Mouse (Mus musculus): ENCODE data around the gene Metrnl. TPM values are rescaled to one million over a fixed set of nuclear protein-coding genes. Genes with fewer than 3 reads are reported as not detected.
A peak's percentile ranks its signal among the peaks of the same experiment; 100 is the strongest.

The Metrnl gene
- polyA plus RNA-seq (2014; fragmentation: Nextera tagmentation; extraction: Ambion mirVana), result 6.0 and 7.0 TPM in 2 replicates

- Histone ChIP-seq H3K4me2 (peak within 1 kb of the TSS; percentile 98), H3K4me1 (ENCODE audit: control insufficient read depth, insufficient read depth, low read length) (peaks cover 6% of the 10 kb centered on the region; the same call in 1 of the 2 replicates), H3K36me3 (ENCODE audit: control insufficient read depth, insufficient read depth, low read length) (no peaks in the 10 kb centered on the region), H3K27me3 (ENCODE audit: control insufficient read depth, insufficient read depth, low read length) (peaks cover 17% of the 10 kb centered on the region), H3K27ac (ENCODE audit: low read depth, low read length) (no peak within 1 kb of the TSS), H3K9me3 (replicated peaks; ENCODE audit: control insufficient read depth, low read length) (no peaks in the 10 kb centered on the region), H3K9ac (ENCODE audit: low read depth, low read length) (peak within 1 kb of the TSS; percentile 74), H3K4me3 (ENCODE audit: low read depth, low read length) (peak within 1 kb of the TSS; percentile 72)
- 75% methylated on average over 5 of the region's 5 CpGs for whole genome bisulfite sequencing (ENCODE audit: insufficient replicate concordance)
- no peak for ATAC-seq (replicated peaks; ENCODE audit: insufficient number of reproducible peaks, low FRiP score, low TSS enrichment)
These were observed at the start of gene Metrnl for GRCm38 (mm10) chr11:121701244-121701643. Gene Metrnl, plus strand, starts transcription at chr11:121701544.

- no peaks in the 10 kb centered on the region for H3K9me3 ChIP-seq (replicated peaks; ENCODE audit: control insufficient read depth, low read length)
- H3K36me3 ChIP-seq (ENCODE audit: control insufficient read depth, insufficient read depth, low read length), result no peaks in the 10 kb centered on the region
- ATAC-seq (replicated peaks; ENCODE audit: insufficient number of reproducible peaks, low FRiP score, low TSS enrichment), result no peak
- no peak overlapping the region for H3K4me2 ChIP-seq
- no peak overlapping the region for H3K9ac ChIP-seq (ENCODE audit: low read depth, low read length)
- no peaks in the 10 kb centered on the region for H3K27me3 ChIP-seq (ENCODE audit: control insufficient read depth, insufficient read depth, low read length)
- H3K4me1 ChIP-seq (ENCODE audit: control insufficient read depth, insufficient read depth, low read length), result no peaks in the 10 kb centered on the region
- 86% methylated on average over 9 of the region's 9 CpGs for WGBS (ENCODE audit: insufficient replicate concordance)
- H3K27ac ChIP-seq (ENCODE audit: low read depth, low read length), result no peak overlapping the region
- no peak overlapping the region for H3K4me3 ChIP-seq (ENCODE audit: low read depth, low read length)
These were observed 49.8 kb upstream of the Metrnl start for GRCm38 (mm10) chr11:121651556-121651955.

GRCm38 (mm10) chr11:121651983-121652382, 49.4 kb upstream of the Metrnl start:
- H3K27me3 ChIP-seq (ENCODE audit: control insufficient read depth, insufficient read depth, low read length), result no peaks in the 10 kb centered on the region
- 94% methylated on average over 5 of the region's 5 CpGs for whole genome bisulfite sequencing (ENCODE audit: insufficient replicate concordance)
- no peaks in the 10 kb centered on the region for H3K36me3 ChIP-seq (ENCODE audit: control insufficient read depth, insufficient read depth, low read length)
- H3K4me3 ChIP-seq (ENCODE audit: low read depth, low read length), result no peak overlapping the region
- no peak for ATAC-seq (replicated peaks; ENCODE audit: insufficient number of reproducible peaks, low FRiP score, low TSS enrichment)
- no peak overlapping the region for H3K4me2 ChIP-seq
- H3K27ac ChIP-seq (ENCODE audit: low read depth, low read length), result no peak overlapping the region
- no peak overlapping the region for H3K9ac ChIP-seq (ENCODE audit: low read depth, low read length)
- H3K4me1 ChIP-seq (ENCODE audit: control insufficient read depth, insufficient read depth, low read length), result no peaks in the 10 kb centered on the region
- H3K9me3 ChIP-seq (replicated peaks; ENCODE audit: control insufficient read depth, low read length), result no peaks in the 10 kb centered on the region

- H3K4me2 ChIP-seq, result no peak overlapping the region
- 61% methylated on average over 10 of the region's 10 CpGs for WGBS (ENCODE audit: insufficient replicate concordance)
- H3K4me3 ChIP-seq (ENCODE audit: low read depth, low read length), result no peak overlapping the region
These were observed 48.6 kb upstream of the Metrnl start for GRCm38 (mm10) chr11:121652547-121653305.

GRCm38 (mm10) chr11:121653631-121654030, 47.7 kb upstream of the Metrnl start:
- no peak overlapping the region for H3K9ac ChIP-seq (ENCODE audit: low read depth, low read length)
- H3K36me3 ChIP-seq (ENCODE audit: control insufficient read depth, insufficient read depth, low read length), result no peaks in the 10 kb centered on the region
- no peaks in the 10 kb centered on the region for H3K27me3 ChIP-seq (ENCODE audit: control insufficient read depth, insufficient read depth, low read length)
- H3K4me2 ChIP-seq, result no peak overlapping the region
- no peak overlapping the region for H3K27ac ChIP-seq (ENCODE audit: low read depth, low read length)
- WGBS (ENCODE audit: insufficient replicate concordance), result 86% methylated on average over 4 of the region's 4 CpGs
- H3K4me1 ChIP-seq (ENCODE audit: control insufficient read depth, insufficient read depth, low read length), result no peaks in the 10 kb centered on the region
- H3K4me3 ChIP-seq (ENCODE audit: low read depth, low read length), result no peak overlapping the region
- no peaks in the 10 kb centered on the region for H3K9me3 ChIP-seq (replicated peaks; ENCODE audit: control insufficient read depth, low read length)
- no peak for ATAC-seq (replicated peaks; ENCODE audit: insufficient number of reproducible peaks, low FRiP score, low TSS enrichment)

More at GRCm38 (mm10) chr11:121652547-121653305, 48.6 kb upstream of the Metrnl start:
- Histone ChIP-seq H3K9ac (ENCODE audit: low read depth, low read length) (no peak overlapping the region), H3K9me3 (replicated peaks; ENCODE audit: control insufficient read depth, low read length) (no peaks in the 10 kb centered on the region), H3K4me1 (ENCODE audit: control insufficient read depth, insufficient read depth, low read length) (no peaks in the 10 kb centered on the region), H3K27me3 (ENCODE audit: control insufficient read depth, insufficient read depth, low read length) (no peaks in the 10 kb centered on the region), H3K36me3 (ENCODE audit: control insufficient read depth, insufficient read depth, low read length) (no peaks in the 10 kb centered on the region), H3K27ac (ENCODE audit: low read depth, low read length) (no peak overlapping the region)
- no peak for ATAC-seq (replicated peaks; ENCODE audit: insufficient number of reproducible peaks, low FRiP score, low TSS enrichment)

GRCm38 (mm10) chr11:121654406-121654945, 46.9 kb upstream of the Metrnl start:
- Histone ChIP-seq H3K36me3 (ENCODE audit: control insufficient read depth, insufficient read depth, low read length) (no peaks in the 10 kb centered on the region), H3K4me3 (ENCODE audit: low read depth, low read length) (no peak overlapping the region), H3K9ac (ENCODE audit: low read depth, low read length) (no peak overlapping the region), H3K4me2 (no peak overlapping the region), H3K4me1 (ENCODE audit: control insufficient read depth, insufficient read depth, low read length) (no peaks in the 10 kb centered on the region), H3K27ac (ENCODE audit: low read depth, low read length) (no peak overlapping the region), H3K9me3 (replicated peaks; ENCODE audit: control insufficient read depth, low read length) (no peaks in the 10 kb centered on the region), H3K27me3 (ENCODE audit: control insufficient read depth, insufficient read depth, low read length) (no peaks in the 10 kb centered on the region)
- 74% methylated on average over 9 of the region's 9 CpGs for WGBS (ENCODE audit: insufficient replicate concordance)
- no peak for ATAC-seq (replicated peaks; ENCODE audit: insufficient number of reproducible peaks, low FRiP score, low TSS enrichment)

GRCm38 (mm10) chr11:121655166-121655806, 46.1 kb upstream of the Metrnl start:
- Histone ChIP-seq H3K4me1 (ENCODE audit: control insufficient read depth, insufficient read depth, low read length) (no peaks in the 10 kb centered on the region), H3K9me3 (replicated peaks; ENCODE audit: control insufficient read depth, low read length) (no peaks in the 10 kb centered on the region), H3K27me3 (ENCODE audit: control insufficient read depth, insufficient read depth, low read length) (no peaks in the 10 kb centered on the region), H3K4me3 (ENCODE audit: low read depth, low read length) (no peak overlapping the region), H3K36me3 (ENCODE audit: control insufficient read depth, insufficient read depth, low read length) (peaks cover 3% of the 10 kb centered on the region; the same call in 1 of the 2 replicates), H3K9ac (ENCODE audit: low read depth, low read length) (no peak overlapping the region), H3K4me2 (no peak overlapping the region), H3K27ac (ENCODE audit: low read depth, low read length) (no peak overlapping the region)
- no peak for ATAC-seq (replicated peaks; ENCODE audit: insufficient number of reproducible peaks, low FRiP score, low TSS enrichment)
- 59% methylated on average over 6 of the region's 6 CpGs for WGBS (ENCODE audit: insufficient replicate concordance)

GRCm38 (mm10) chr11:121655807-121656511, 45.4 kb upstream of the Metrnl start:
- Histone ChIP-seq H3K36me3 (ENCODE audit: control insufficient read depth, insufficient read depth, low read length) (peaks cover 3% of the 10 kb centered on the region; the same call in 1 of the 2 replicates), H3K4me1 (ENCODE audit: control insufficient read depth, insufficient read depth, low read length) (no peaks in the 10 kb centered on the region), H3K4me3 (ENCODE audit: low read depth, low read length) (no peak overlapping the region), H3K27ac (ENCODE audit: low read depth, low read length) (no peak overlapping the region), H3K4me2 (no peak overlapping the region), H3K9ac (ENCODE audit: low read depth, low read length) (no peak overlapping the region), H3K9me3 (replicated peaks; ENCODE audit: control insufficient read depth, low read length) (no peaks in the 10 kb centered on the region), H3K27me3 (ENCODE audit: control insufficient read depth, insufficient read depth, low read length) (no peaks in the 10 kb centered on the region)
- WGBS (ENCODE audit: insufficient replicate concordance), result 72% methylated on average over 6 of the region's 6 CpGs
- ATAC-seq (replicated peaks; ENCODE audit: insufficient number of reproducible peaks, low FRiP score, low TSS enrichment), result no peak

Data from heart, embryonic 11.5 days (tissue).